Mouse (Mus musculus) midbrain, postnatal 0 days (tissue): ENCODE measurements at regions not wholly inside any gene's neighbourhood (a gene's known extent, or its start where the extent isn't known, plus 50 kb on each side); places are given as distances from the start of the nearest gene placed in this dataset.

ENCODE experiments used
- ATAC-seq: fragments of 200-750 bp; cut with Nextera tagmentation; 2 replicates; pipeline ENCODE4 v1.8.0; 2017; ENCODE audit warnings: moderate number of reproducible peaks, mild to moderate bottlenecking, moderate TSS enrichment, moderate library complexity; ENCODE audit not compliant: low FRiP score
- DNase-seq: peaks from one replicate; pipeline ENCODE4 v3.0.0-alpha.2; 2015; ENCODE audit warnings: low spot score
- H3K27ac ChIP-seq: fragments of 300-500 bp; sonication (generic); 2 replicates; pipeline ENCODE4 v1.5.1; 2014; ENCODE audit warnings: low read depth, mild to moderate bottlenecking, low read length, mixed read lengths
- H3K27me3 ChIP-seq: fragments of 300-500 bp; sonication (generic); 2 replicates; pipeline ENCODE4 v1.6.1; 2014; ENCODE audit warnings: low read length, control low read depth, mixed read lengths; ENCODE audit not compliant: insufficient read depth
- H3K36me3 ChIP-seq: fragments of 300-500 bp; sonication (generic); 2 replicates; pipeline ENCODE4 v1.6.1; 2014; ENCODE audit warnings: low read length, control low read depth, mixed read lengths; ENCODE audit not compliant: insufficient read depth
- H3K4me1 ChIP-seq: fragments of 300-500 bp; sonication (generic); 2 replicates; pipeline ENCODE4 v1.6.1; 2014; ENCODE audit warnings: mild to moderate bottlenecking, control low read depth, antibody characterized with exemption, low read length, mixed read lengths; ENCODE audit not compliant: insufficient read depth
- H3K4me2 ChIP-seq: fragments of 300-500 bp; sonication (generic); 2 replicates; pipeline ENCODE4 v1.6.1; 2014; ENCODE audit warnings: low read depth, mild to moderate bottlenecking, low read length, mixed read lengths; ENCODE audit not compliant: poor library complexity, severe bottlenecking
- H3K4me3 ChIP-seq: fragments of 300-500 bp; sonication (generic); 2 replicates; pipeline ENCODE4 v1.5.1; 2014; ENCODE audit warnings: low read depth, mild to moderate bottlenecking, low read length, moderate library complexity
- H3K9ac ChIP-seq: fragments of 300-500 bp; sonication (generic); replicated peaks from 2 replicates; pipeline ENCODE4 v1.6.1; 2014; ENCODE audit warnings: mild to moderate bottlenecking, low read length, moderate library complexity, mixed read lengths; ENCODE audit not compliant: poor library complexity, severe bottlenecking
- H3K9me3 ChIP-seq: fragments of 300-500 bp; sonication (generic); 2 replicates; pipeline ENCODE4 v1.6.1; 2016; ENCODE audit warnings: low read length, control low read depth
- CTCF ChIP-seq: IDR thresholded peaks from 2 replicates; pipeline ENCODE4 v1.5.1; 2016; ENCODE audit warnings: antibody characterized with exemption, mild to moderate bottlenecking
- WGBS: fragments of 180-500 bp; shearing (Covaris S2); extraction: QIAGEN DNeasy Blood & Tissue Kit; methylation state at CpG from one replicate; pipeline ENCODE4 v1.1.7; 2014; 5-methylcytosine and 5-hydroxymethylcytosine counted together

DNA sequence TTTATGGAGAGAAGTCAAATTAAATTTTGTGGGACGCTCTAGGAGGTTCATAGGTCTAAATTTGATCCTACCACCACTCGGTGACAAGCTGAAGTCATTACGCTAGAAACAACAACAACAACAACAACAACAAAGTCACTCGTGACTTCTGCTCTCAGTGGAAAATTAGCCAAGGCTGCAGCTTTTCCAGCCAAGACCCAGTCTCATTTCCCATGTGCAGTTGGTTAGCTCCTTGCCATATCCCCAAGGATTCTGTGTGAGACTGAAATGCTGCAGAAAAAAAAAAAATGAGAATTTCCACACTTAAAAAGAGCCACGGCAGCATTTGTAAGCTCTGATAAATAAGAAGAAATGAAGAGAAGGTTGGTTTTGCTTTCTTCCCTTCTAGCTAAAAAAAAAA lies 323.4 kb downstream of the Mtx2 start:
- Histone ChIP-seq H3K4me1 (no peaks in the 10 kb centered on the region), H3K4me3 (no peak overlapping the region), H3K36me3 (no peaks in the 10 kb centered on the region), H3K9ac (no peak overlapping the region), H3K9me3 (no peaks in the 10 kb centered on the region), H3K4me2 (no peak overlapping the region), H3K27ac (no peak overlapping the region), H3K27me3 (no peaks in the 10 kb centered on the region)
- TF ChIP-seq CTCF: no peak
- DNase-seq: no peak
- ATAC-seq: no peak
- 82% methylated on average over 5 of the region's 5 CpGs for WGBS

- Histone ChIP-seq H3K27me3 (no peaks in the 10 kb centered on the region), H3K36me3 (no peaks in the 10 kb centered on the region), H3K9me3 (no peaks in the 10 kb centered on the region), H3K27ac (no peak overlapping the region), H3K4me3 (no peak overlapping the region), H3K4me2 (no peak overlapping the region), H3K9ac (no peak overlapping the region), H3K4me1 (no peaks in the 10 kb centered on the region)
- no peak for DNase-seq
- 72% methylated on average over 12 of the region's 12 CpGs for WGBS
- ATAC-seq: no peak
- TF ChIP-seq CTCF: no peak
Observed at GRCm38 (mm10) chr2:75149562-75149961, 324.0 kb downstream of the Mtx2 start.

DNA sequence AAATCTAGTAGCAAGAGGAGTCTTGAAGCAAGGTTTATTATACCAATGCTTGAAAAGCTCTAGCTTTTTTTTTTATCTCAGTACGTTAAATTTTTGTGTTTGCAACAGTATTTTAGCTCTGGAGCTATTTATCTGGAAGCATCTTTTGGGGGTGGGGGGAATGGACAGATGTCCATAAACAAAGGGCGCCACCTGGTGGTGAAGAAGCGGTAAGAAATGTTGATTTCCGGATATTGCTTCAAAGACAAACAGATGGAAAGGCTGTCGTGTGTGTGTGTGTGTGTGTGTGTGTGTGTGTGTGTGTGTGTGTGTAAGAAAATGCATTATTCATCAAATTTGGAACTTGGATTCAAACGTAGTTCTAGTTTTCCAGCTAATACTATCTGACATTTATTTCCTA lies 325.4 kb downstream of the Mtx2 start:
- no peak overlapping the region for H3K4me3 ChIP-seq
- 2% methylated on average over 6 of the region's 6 CpGs for WGBS
- TF ChIP-seq CTCF: peak; percentile 86
- no peak overlapping the region for H3K9ac ChIP-seq
- DNase-seq: peak; percentile 86
- no peaks in the 10 kb centered on the region for H3K9me3 ChIP-seq
- ATAC-seq: no peak
- H3K36me3 ChIP-seq: no peaks in the 10 kb centered on the region
- H3K4me1 ChIP-seq: no peaks in the 10 kb centered on the region
- no peaks in the 10 kb centered on the region for H3K27me3 ChIP-seq
- no peak overlapping the region for H3K4me2 ChIP-seq
- no peak overlapping the region for H3K27ac ChIP-seq

DNA sequence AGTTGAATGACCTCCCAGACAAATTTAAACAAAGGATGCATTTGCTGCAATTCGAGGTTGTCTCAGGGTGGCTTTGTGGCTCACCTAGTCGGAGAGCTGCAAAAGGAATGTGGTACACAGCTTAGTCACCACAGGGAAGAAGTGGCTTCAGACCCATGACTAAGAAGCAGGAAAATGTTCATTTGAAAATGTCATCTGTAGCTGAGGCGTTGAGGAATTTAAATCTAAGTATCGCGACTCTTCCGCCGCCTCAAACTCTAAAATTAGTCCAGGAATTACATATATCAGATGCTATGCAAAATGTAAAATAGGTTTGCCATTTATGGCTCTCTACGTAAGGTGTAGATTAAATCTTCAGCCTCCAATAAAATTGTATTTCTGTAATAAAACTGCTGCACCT lies 325.9 kb downstream of the Mtx2 start:
- Histone ChIP-seq H3K4me2 (no peak overlapping the region), H3K27me3 (no peaks in the 10 kb centered on the region), H3K36me3 (no peaks in the 10 kb centered on the region), H3K4me3 (no peak overlapping the region), H3K4me1 (no peaks in the 10 kb centered on the region), H3K9me3 (no peaks in the 10 kb centered on the region), H3K9ac (no peak overlapping the region), H3K27ac (no peak overlapping the region)
- no peak for TF ChIP-seq CTCF
- 75% methylated on average over 8 of the region's 8 CpGs for WGBS
- ATAC-seq: no peak
- no peak for DNase-seq

DNA sequence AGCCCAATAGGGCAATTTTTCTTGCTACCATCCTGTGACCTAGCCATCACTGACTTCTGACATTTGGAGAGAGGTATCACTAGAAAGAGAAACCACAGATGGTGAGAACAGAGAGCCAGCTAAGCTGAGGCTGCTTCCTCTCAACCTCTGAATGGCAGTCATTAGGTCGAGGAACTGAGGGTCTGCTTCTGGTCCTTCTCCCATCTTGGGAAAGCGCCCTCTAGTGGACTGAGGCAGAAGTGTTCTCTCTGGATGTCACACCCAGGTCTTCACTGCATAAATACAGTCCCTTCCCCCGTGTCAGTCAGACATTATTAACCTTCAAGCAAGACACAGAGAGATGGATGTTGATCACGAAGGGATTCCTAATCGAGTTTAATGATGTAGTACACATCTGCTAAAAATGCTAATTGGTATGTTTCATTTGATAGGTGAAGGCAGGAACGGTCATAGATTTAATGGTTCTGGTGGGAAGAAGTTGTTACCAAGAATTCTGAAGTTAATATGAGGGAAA lies 326.9 kb downstream of the Mtx2 start:
- Histone ChIP-seq H3K9me3 (no peaks in the 10 kb centered on the region), H3K4me3 (no peak overlapping the region), H3K27me3 (no peaks in the 10 kb centered on the region), H3K4me1 (no peaks in the 10 kb centered on the region), H3K4me2 (no peak overlapping the region), H3K36me3 (no peaks in the 10 kb centered on the region), H3K9ac (no peak overlapping the region), H3K27ac (no peak overlapping the region)
- DNase-seq (peak; percentile 29), ATAC-seq (no peak)
- peak; percentile 68 for TF ChIP-seq CTCF
- WGBS: 35% methylated on average over 6 of the region's 6 CpGs

GRCm38 (mm10) chr2:75154448-75154847 lies 328.8 kb downstream of the Mtx2 start:
- Histone ChIP-seq H3K9me3 (no peaks in the 10 kb centered on the region), H3K4me3 (no peak overlapping the region), H3K27ac (no peak overlapping the region), H3K4me2 (no peak overlapping the region), H3K9ac (no peak overlapping the region), H3K36me3 (no peaks in the 10 kb centered on the region), H3K27me3 (no peaks in the 10 kb centered on the region), H3K4me1 (no peaks in the 10 kb centered on the region)
- WGBS: 79% methylated on average over 3 of the region's 3 CpGs
- ATAC-seq: no peak
- no peak for DNase-seq
- no peak for TF ChIP-seq CTCF
